Mouse (Mus musculus): Measurements from ENCODE around the gene Cygb. TPM values are rescaled to one million over a fixed set of nuclear protein-coding genes. Genes with fewer than 3 reads are reported as not detected.

Gene Cygb
- total and polyA plus RNA-seq, 3 experiments: 2.2 to 8.7 TPM; not detected in 1

DNA sequence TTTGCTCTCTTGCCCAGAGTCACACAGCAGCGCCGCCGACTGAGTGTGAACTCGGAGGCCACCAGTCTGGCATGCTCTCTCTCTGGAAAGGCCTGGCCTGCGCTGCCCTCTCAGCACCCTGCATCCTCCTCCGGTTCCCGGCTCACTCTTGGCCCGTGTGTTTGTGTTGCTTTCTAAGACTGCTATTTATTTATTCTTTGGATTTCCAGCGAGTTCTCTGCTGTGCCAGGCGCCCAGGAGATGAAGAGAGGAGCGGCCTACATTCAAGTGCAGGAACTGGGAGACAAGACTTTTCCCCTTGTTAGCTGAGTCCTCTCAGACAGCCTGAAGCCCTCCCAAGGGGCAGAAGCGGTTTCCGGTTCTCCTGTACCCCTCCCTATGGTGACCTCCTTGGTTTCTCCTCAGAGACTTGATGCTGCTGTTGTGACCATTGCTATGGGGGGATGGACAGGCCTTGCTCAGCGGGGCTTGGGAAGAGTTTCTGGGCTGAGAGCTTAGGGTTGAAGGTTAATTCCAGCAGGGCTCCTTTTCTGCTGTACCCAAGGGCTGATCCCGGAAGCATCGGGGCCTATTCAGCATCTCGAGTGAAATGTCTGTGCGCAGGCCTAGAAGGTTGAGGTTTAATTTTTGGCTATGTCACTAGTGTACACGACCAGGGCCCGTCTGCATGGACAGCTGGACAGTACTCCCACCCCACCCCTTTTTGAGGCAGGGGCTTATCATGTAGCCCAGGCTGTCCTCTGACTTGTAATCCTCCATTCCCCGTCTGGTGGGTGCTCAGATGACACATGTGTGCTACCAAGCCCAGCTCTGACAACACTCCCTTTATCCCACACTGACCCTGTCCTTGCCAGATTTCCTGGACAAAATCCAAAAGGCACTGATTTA is 9.6 kb downstream of the Cygb start:
- H3K9me3 ChIP-seq (replicated peaks; ENCODE audit: insufficient read depth, low read length): no peaks in the 10 kb centered on the region
- no peak for DNase-seq (ENCODE audit: low read depth, low spot score)
- H3K27ac ChIP-seq (ENCODE audit: control insufficient read depth, low read depth, low read length): no peak overlapping the region
- no peak overlapping the region for H3K9ac ChIP-seq (ENCODE audit: control insufficient read depth, low read depth, low read length, poor library complexity, severe bottlenecking)
- H3K4me3 ChIP-seq (ENCODE audit: control insufficient read depth in 1 of 2, insufficient read depth in 1 of 2, low read depth in 2 of 2, low read length in 2 of 2): no peak overlapping the region
- no peaks in the 10 kb centered on the region for H3K79me2 ChIP-seq (ENCODE audit: control insufficient read depth, insufficient read depth, low read length, poor library complexity)
- H3K4me1 ChIP-seq (ENCODE audit: control insufficient read depth in 1 of 2, insufficient read depth in 2 of 2, low read length in 2 of 2): peaks cover 0 to 9% of the 10 kb centered on the region in 2 experiments; a peak in 3 of 4 replicates
- H3K27me3 ChIP-seq (ENCODE audit: control insufficient read depth in 1 of 2, insufficient read depth in 2 of 2, low read length in 2 of 2): no peaks in the 10 kb centered on the region
- H3K36me3 ChIP-seq (ENCODE audit: control insufficient read depth in 1 of 2, insufficient read depth in 2 of 2, low read length in 2 of 2): peaks cover 0 to 12% of the 10 kb centered on the region in 2 experiments; a peak in 2 of 4 replicates
- TF ChIP-seq ZKSCAN1 (IDR thresholded peaks at IDR 0.05; ENCODE audit: low read depth, low read length) (no peak), RCOR1 (IDR thresholded peaks at IDR 0.05; ENCODE audit: low read depth, low read length) (no peak), NELFE (IDR thresholded peaks at IDR 0.05; ENCODE audit: low read depth, low read length) (no peak), GATA1 (IDR thresholded peaks at IDR 0.05; ENCODE audit: low read depth, low read length) (no peak), HCFC1 (IDR thresholded peaks at IDR 0.05; ENCODE audit: low read depth, low read length) (no peak), EP300 (IDR thresholded peaks at IDR 0.05; ENCODE audit: low read depth in 1 of 2, low read length in 2 of 2) (no peak), SMC3 (IDR thresholded peaks at IDR 0.05; ENCODE audit: low read depth, low read length) (no peak), POLR2A (IDR thresholded peaks at IDR 0.05; ENCODE audit: control insufficient read depth in 1 of 2, insufficient read depth in 1 of 2, low read depth in 1 of 2, low read length in 2 of 2, poor library complexity in 1 of 2) (no peak), USF2 (IDR thresholded peaks at IDR 0.05; ENCODE audit: borderline replicate concordance in 1 of 2, insufficient read depth in 1 of 2, low read depth in 1 of 2, low read length in 2 of 2) (no peak)

DNA sequence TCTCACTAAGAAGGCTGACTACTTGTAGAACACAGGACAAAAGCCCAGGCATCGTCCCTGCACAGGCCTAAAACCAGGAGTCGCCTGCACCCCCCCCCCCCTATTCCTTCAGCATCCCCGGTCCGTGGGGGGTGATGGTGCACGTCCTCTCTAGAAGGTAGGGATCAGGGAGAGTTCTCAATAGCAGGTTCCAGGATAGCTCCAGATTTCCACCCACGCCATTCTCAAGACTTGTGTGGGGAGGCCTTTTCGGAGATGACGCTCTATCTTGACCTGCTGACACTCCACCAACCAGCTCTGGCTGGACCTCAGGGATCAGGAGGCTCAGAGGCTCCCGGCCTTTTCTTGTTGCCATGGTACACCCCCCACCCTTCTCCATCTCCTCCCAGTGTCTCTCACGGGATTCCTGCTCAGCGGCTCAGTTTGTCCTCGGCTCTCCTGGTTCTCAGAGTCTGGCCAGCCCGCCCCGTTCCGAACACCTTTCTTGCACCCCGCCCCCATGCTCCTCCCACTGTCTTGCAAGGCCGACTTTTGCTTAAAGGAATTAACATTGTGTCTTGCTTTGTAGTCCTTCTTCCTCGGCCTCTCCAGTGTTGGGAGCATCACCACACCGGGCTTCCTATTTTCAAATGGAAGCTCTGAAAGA is 10.4 kb downstream of the Cygb start:
- H3K4me3 ChIP-seq (ENCODE audit: control insufficient read depth in 1 of 2, insufficient read depth in 1 of 2, low read depth in 2 of 2, low read length in 2 of 2): no peak overlapping the region
- no peaks in the 10 kb centered on the region for H3K79me2 ChIP-seq (ENCODE audit: control insufficient read depth, insufficient read depth, low read length, poor library complexity)
- DNase-seq (ENCODE audit: low read depth, low spot score): no peak
- H3K36me3 ChIP-seq (ENCODE audit: control insufficient read depth in 1 of 2, insufficient read depth in 2 of 2, low read length in 2 of 2): peaks cover 0 to 12% of the 10 kb centered on the region in 2 experiments; a peak in 2 of 4 replicates
- TF ChIP-seq SIN3A (IDR thresholded peaks at IDR 0.05; ENCODE audit: low read length) (no peak), EP300 (IDR thresholded peaks at IDR 0.05; ENCODE audit: low read depth in 1 of 2, low read length in 2 of 2) (no peak), POLR2AphosphoS5 (IDR thresholded peaks at IDR 0.05; ENCODE audit: borderline replicate concordance, low read depth, low read length) (no peak), MAFK (IDR thresholded peaks at IDR 0.05; ENCODE audit: borderline replicate concordance, low read depth, low read length) (no peak), RCOR1 (IDR thresholded peaks at IDR 0.05; ENCODE audit: low read depth, low read length) (no peak), NRF1 (IDR thresholded peaks at IDR 0.05; ENCODE audit: insufficient read depth, low read depth, low read length, poor library complexity, severe bottlenecking) (no peak), USF2 (IDR thresholded peaks at IDR 0.05; ENCODE audit: borderline replicate concordance in 1 of 2, insufficient read depth in 1 of 2, low read depth in 1 of 2, low read length in 2 of 2) (no peak), MXI1 (IDR thresholded peaks at IDR 0.05; ENCODE audit: low read depth, low read length) (no peak), CHD2 (IDR thresholded peaks at IDR 0.05; ENCODE audit: low read length) (no peak), USF1 (IDR thresholded peaks at IDR 0.05; ENCODE audit: low read depth, low read length) (no peak), UBTF (IDR thresholded peaks at IDR 0.05; ENCODE audit: borderline replicate concordance, insufficient read depth, low read depth, low read length) (no peak)
- H3K4me1 ChIP-seq (ENCODE audit: control insufficient read depth in 1 of 2, insufficient read depth in 2 of 2, low read length in 2 of 2): peaks cover 0 to 9% of the 10 kb centered on the region in 2 experiments; a peak in 3 of 4 replicates
- H3K9ac ChIP-seq (ENCODE audit: control insufficient read depth, low read depth, low read length, poor library complexity, severe bottlenecking): no peak overlapping the region
- no peaks in the 10 kb centered on the region for H3K27me3 ChIP-seq (ENCODE audit: control insufficient read depth in 1 of 2, insufficient read depth in 2 of 2, low read length in 2 of 2)
- no peaks in the 10 kb centered on the region for H3K9me3 ChIP-seq (replicated peaks; ENCODE audit: insufficient read depth, low read length)
- no peak overlapping the region for H3K27ac ChIP-seq (ENCODE audit: control insufficient read depth, low read depth, low read length)
